Mouse (Mus musculus) brain, embryonic 18.5 days (tissue): ENCODE results near the gene Ltb.

Experiments
- DNase-seq: peaks from one replicate; pipeline ENCODE4 v3.0.0-alpha.2; 2012; ENCODE audit warnings: low read depth, low spot score

The Ltb gene

GRCm38 (mm10) chr17:35165451-35166155 is 28.6 kb upstream of the Ltb start:
- DNase-seq: no peak

DNA sequence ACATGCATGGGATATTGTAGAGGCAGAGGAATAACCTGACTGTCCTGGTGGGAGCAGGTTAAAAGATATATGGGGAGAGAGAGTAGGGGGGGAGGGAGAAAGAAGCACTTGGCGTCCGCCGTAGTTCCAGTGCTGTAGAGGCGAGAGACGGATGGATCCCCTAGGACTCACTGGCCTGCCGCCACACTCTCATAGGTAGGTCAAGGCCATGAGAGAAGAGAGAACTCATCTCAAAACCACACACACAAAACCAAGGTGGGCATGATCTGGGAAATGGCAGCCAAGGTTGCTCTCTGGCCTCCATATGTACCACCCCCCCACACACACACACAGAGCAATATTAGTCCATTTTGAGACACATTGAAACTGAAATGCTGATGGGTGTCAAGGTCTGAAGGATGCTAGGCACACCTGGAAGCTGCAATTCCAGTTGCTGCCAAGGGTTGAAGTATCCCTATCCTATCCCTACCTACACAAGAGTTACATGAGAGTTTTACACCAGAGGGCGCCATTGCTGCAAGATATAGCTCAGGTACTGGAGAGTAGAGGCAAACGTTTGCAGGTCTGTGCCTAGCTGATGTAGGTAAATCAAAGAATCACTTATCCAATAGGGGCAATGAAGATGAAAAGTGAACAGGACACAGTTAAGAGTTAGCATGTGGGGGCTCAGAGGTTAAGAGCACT is 27.7 kb upstream of the Ltb start:
- peak; percentile 63 for DNase-seq

DNA sequence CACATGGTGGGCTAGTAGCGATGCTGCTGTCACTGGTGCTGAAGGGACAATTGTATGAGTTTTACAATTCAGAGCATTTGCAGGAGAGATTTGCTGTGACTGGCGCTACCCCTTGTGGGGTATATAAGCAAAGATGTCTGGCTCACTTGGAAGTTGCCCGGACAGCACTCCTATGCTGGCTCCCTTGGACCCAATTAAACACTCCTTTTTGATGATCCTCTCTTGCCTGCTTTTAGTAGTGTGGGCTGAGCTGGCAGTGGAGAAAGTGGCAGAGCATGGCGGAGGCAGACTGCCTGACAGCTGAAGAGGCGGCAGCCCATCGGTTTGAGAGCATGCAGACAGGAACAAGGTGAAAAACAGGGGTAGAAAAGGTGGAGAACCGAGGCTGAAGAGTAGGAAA is 26.4 kb upstream of the Ltb start:
- DNase-seq: no peak

- no peak for DNase-seq
Measured at GRCm38 (mm10) chr17:35168541-35169207, 25.6 kb upstream of the Ltb start.

- DNase-seq: no peak
Measured at GRCm38 (mm10) chr17:35172445-35173234, 21.6 kb upstream of the Ltb start.

DNA sequence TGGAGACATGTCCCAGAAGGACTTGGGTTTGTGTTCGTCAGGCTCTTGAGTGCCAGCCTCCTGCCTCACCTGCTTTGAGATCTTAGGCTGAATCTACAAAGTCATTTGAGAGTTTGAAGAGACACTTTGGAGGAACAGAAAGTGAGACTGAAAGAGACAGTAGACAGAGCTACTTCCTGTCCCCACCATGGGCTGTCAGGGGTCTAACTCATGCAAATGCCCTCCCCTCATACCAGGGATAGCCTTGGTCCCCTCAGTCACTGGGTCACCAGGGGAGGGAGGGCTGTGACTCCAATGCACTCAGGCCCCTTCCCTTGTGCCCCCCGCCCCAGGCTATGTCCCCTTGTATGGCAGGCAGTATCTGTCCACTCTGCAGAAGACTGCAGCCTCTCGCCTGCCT is 20.9 kb upstream of the Ltb start:
- DNase-seq: no peak

GRCm38 (mm10) chr17:35174201-35174977 is 19.9 kb upstream of the Ltb start:
- no peak for DNase-seq

GRCm38 (mm10) chr17:35175382-35175781 is 18.9 kb upstream of the Ltb start:
- DNase-seq: no peak

DNA sequence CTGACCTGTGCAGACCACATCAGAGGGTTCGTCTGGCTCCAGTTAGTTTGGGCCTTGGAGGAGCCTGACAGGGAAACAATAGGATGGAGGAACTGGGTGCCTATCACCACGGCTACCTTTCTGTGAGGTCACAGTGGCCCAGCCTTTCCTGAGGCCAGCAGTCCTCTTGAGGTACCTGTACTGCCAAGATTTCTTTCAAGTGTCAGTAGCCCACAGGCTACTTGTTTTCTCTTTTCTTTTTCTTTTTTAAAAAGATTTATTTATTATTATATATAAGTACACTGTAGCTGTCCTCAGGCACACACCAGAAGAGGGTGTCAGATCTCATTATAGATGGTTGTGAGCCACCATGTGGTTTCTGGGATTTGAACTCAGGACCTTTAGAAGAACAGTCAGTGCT is 18.3 kb upstream of the Ltb start, which contains the start of gene Aif1:
Gene Aif1 (minus strand): TSS at position 101 of the 400 bp plus-strand sequence.
- DNase-seq: no peak

DNA sequence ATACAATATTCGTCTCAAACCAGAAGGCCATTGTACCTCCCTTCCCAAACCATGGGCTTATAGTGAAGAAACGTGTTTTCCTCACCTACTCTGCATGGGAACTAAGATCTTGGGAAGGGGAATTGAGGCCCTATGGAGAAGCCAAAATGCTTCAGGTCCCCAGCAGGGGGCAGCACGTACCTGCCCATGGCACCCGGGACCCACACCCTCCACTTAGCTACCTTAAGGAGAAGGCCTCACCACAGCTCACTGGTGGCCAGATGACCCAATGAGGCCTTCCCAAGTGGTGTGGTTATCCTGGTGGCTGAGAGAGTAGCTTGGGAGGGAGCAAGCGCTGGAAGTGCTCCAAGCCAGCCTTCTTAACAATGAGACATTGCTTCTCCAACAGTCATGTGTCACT is 15.7 kb upstream of the Ltb start:
- no peak for DNase-seq

- DNase-seq: no peak
Measured at GRCm38 (mm10) chr17:35180093-35180492, 14.1 kb upstream of the Ltb start.

DNA sequence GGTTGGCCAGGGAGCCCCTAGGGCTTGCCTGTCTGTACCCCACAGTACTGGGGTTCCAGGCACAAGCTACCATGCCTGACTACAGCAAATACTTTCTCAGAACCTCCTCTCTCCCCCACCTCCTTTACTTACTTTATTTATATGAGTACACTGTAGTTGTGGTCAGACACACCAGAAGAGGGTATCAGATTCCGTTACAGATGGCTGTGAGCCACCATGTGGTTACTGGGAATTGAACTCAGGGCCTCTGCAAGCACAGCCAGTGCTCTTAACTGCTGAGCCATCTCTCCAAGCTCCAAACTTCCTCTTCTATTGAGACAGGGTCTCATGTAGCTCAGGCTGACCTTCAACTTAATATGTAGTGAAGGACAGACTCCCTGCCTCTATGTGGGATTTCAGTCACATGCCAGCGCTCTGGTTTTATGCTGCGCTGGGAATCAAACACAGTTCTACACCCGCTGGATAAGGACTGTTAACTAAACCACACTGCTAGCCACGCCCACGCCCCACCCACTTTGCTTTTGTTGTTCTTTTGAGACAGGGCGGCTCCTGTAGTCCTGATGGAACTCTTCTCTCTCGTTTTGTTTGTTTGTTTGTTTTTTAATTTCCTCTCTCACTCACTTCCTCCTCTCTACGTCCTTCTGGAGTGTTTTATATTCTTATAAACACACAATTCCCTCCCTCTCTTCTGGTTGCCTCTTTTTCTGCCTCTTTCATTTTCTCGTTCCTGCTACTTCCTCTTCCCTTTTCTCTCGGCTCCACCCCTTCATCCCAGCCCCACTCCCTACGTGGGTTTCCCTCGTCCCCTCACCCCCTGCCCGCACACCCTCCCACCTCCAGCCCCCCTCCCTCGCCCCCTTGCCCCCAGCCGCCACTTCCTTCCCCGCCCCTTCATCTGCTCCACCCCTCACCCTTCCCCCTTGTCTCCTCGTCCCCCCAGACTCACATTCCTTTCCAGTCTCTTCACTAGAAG is 8.3 kb upstream of the Ltb start:
- DNase-seq: no peak

GRCm38 (mm10) chr17:35186681-35187080 is 7.6 kb upstream of the Ltb start:
- DNase-seq: no peak

GRCm38 (mm10) chr17:35187345-35187744 is 6.9 kb upstream of the Ltb start:
- no peak for DNase-seq

GRCm38 (mm10) chr17:35187959-35188610 is 6.2 kb upstream of the Ltb start, which contains the start of gene Lst1:
Gene Lst1, minus strand, starts transcription at chr17:35188439.
- no peak for DNase-seq

GRCm38 (mm10) chr17:35189186-35189585 is 5.1 kb upstream of the Ltb start:
- no peak for DNase-seq

- no peak for DNase-seq
Measured at GRCm38 (mm10) chr17:35190096-35190495, 4.1 kb upstream of the Ltb start.

DNA sequence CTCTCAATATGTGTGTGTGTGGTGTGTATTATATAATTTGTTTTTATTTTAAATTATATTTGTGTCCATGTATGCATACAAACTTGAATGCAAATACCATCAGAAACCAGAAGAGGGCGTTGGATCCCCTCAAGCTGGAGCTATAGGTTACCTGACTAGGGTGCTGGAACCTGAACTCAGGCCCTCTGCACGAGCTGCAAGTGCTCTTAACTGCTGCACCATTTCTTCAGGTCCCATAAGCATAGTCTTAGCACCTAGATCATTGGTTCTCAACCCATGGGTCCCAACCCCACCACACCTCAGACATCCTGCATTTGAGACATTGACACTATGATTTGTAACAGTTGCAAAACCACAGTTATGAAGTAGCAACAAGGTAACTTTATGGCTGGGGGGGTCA is 2.5 kb upstream of the Ltb start:
- no peak for DNase-seq

- no peak for DNase-seq
Measured at GRCm38 (mm10) chr17:35192924-35193323, 1.3 kb upstream of the Ltb start.
